Mouse (Mus musculus): ENCODE measurements around the gene Ehd1. TPM values are rescaled to one million over a fixed set of nuclear protein-coding genes. Genes with fewer than 3 reads are reported as not detected.

Gene Ehd1
- polyA plus RNA-seq, 1 experiment from 2014 or later: 85.5 TPM

- H3K4me2 ChIP-seq: no peak overlapping the region
- 82% methylated on average over 4 of the region's 4 CpGs for WGBS
- H3K4me1 ChIP-seq (replicated peaks): peaks cover 7% of the 10 kb centered on the region; the same call in 1 of the 2 replicates
- ATAC-seq (ENCODE audit: low read depth): no peak
- H3K9ac ChIP-seq: no peak overlapping the region
- H3K27ac ChIP-seq (replicated peaks): no peak overlapping the region
- no peak overlapping the region for H3K4me3 ChIP-seq
- H3K9me3 ChIP-seq: no peaks in the 10 kb centered on the region
- no peaks in the 10 kb centered on the region for H3K27me3 ChIP-seq
- peaks cover 75% of the 10 kb centered on the region for H3K36me3 ChIP-seq
Observed at GRCm38 (mm10) chr19:6299003-6299402, 22.5 kb downstream of the Ehd1 start.

GRCm38 (mm10) chr19:6299450-6300267 is 23.1 kb downstream of the Ehd1 start:
- Histone ChIP-seq H3K27me3 (no peaks in the 10 kb centered on the region), H3K4me1 (replicated peaks) (peaks cover 7% of the 10 kb centered on the region; the same call in 1 of the 2 replicates), H3K4me3 (no peak overlapping the region), H3K36me3 (peaks cover 68% of the 10 kb centered on the region), H3K9me3 (no peaks in the 10 kb centered on the region), H3K9ac (no peak overlapping the region), H3K27ac (replicated peaks) (no peak overlapping the region), H3K4me2 (no peak overlapping the region)
- no peak for ATAC-seq (ENCODE audit: low read depth)
- WGBS: 82% methylated on average over 7 of the region's 7 CpGs

- Histone ChIP-seq H3K4me1 (replicated peaks) (peaks cover 7% of the 10 kb centered on the region; the same call in 1 of the 2 replicates), H3K27ac (replicated peaks) (no peak overlapping the region), H3K4me3 (no peak overlapping the region), H3K9ac (no peak overlapping the region), H3K4me2 (no peak overlapping the region), H3K27me3 (no peaks in the 10 kb centered on the region), H3K9me3 (no peaks in the 10 kb centered on the region), H3K36me3 (peaks cover 61% of the 10 kb centered on the region)
- WGBS: 68% methylated on average over 7 of the region's 7 CpGs
- no peak for ATAC-seq (ENCODE audit: low read depth)
Observed at GRCm38 (mm10) chr19:6300402-6300841, 23.9 kb downstream of the Ehd1 start.

- WGBS: 95% methylated on average over 5 of the region's 5 CpGs
- no peak overlapping the region for H3K9ac ChIP-seq
- no peak for ATAC-seq (ENCODE audit: low read depth)
Observed at GRCm38 (mm10) chr19:6302114-6302513, 25.6 kb downstream of the Ehd1 start.

GRCm38 (mm10) chr19:6302522-6302921 is 26.0 kb downstream of the Ehd1 start:
- no peak overlapping the region for H3K9ac ChIP-seq
- H3K27ac ChIP-seq (replicated peaks): no peak overlapping the region
- H3K36me3 ChIP-seq: peaks cover 40% of the 10 kb centered on the region
- WGBS: 42% methylated on average over 4 of the region's 4 CpGs
- H3K4me3 ChIP-seq: no peak overlapping the region
- ATAC-seq (ENCODE audit: low read depth): no peak
- H3K4me1 ChIP-seq (replicated peaks): peaks cover 16% of the 10 kb centered on the region
- no peak overlapping the region for H3K4me2 ChIP-seq
- no peaks in the 10 kb centered on the region; the same call in 1 of the 2 replicates for H3K27me3 ChIP-seq
- H3K9me3 ChIP-seq: no peaks in the 10 kb centered on the region

More at GRCm38 (mm10) chr19:6302114-6302513, 25.6 kb downstream of the Ehd1 start:
- Histone ChIP-seq H3K36me3 (peaks cover 44% of the 10 kb centered on the region), H3K4me2 (no peak overlapping the region), H3K27me3 (no peaks in the 10 kb centered on the region), H3K27ac (replicated peaks) (no peak overlapping the region), H3K4me1 (replicated peaks) (peaks cover 14% of the 10 kb centered on the region), H3K4me3 (no peak overlapping the region), H3K9me3 (no peaks in the 10 kb centered on the region)

GRCm38 (mm10) chr19:6303831-6304230 is 27.3 kb downstream of the Ehd1 start:
- Histone ChIP-seq H3K9me3 (no peaks in the 10 kb centered on the region), H3K9ac (no peak overlapping the region), H3K27me3 (no peaks in the 10 kb centered on the region; the same call in 1 of the 2 replicates), H3K36me3 (peaks cover 27% of the 10 kb centered on the region), H3K4me1 (replicated peaks) (peaks cover 16% of the 10 kb centered on the region), H3K27ac (replicated peaks) (no peak overlapping the region), H3K4me3 (no peak overlapping the region), H3K4me2 (no peak overlapping the region)
- no peak for ATAC-seq (ENCODE audit: low read depth)
- 82% methylated on average over 6 of the region's 6 CpGs for WGBS

- Histone ChIP-seq H3K27me3 (no peaks in the 10 kb centered on the region; the same call in 1 of the 2 replicates), H3K9ac (0 out of 2 replicates have a peak overlapping the region, but pooled peaks have one; percentile 18), H3K9me3 (no peaks in the 10 kb centered on the region), H3K4me3 (no peak overlapping the region), H3K36me3 (peaks cover 16% of the 10 kb centered on the region), H3K4me1 (replicated peaks) (peaks cover 14% of the 10 kb centered on the region), H3K27ac (replicated peaks) (no peak overlapping the region), H3K4me2 (no peak overlapping the region)
- 27% methylated on average over 5 of the region's 5 CpGs for WGBS
- ATAC-seq (ENCODE audit: low read depth): no peak
Observed at GRCm38 (mm10) chr19:6304787-6305516, 28.4 kb downstream of the Ehd1 start.

- no peak for ATAC-seq (ENCODE audit: low read depth)
- Histone ChIP-seq H3K9ac (no peak overlapping the region; the same call in 1 of the 2 replicates), H3K4me3 (peak overlapping the region; percentile 55), H3K27ac (replicated peaks) (no peak overlapping the region), H3K9me3 (no peaks in the 10 kb centered on the region), H3K4me1 (replicated peaks) (peaks cover 10% of the 10 kb centered on the region), H3K27me3 (no peaks in the 10 kb centered on the region; the same call in 1 of the 2 replicates), H3K36me3 (peaks cover 13% of the 10 kb centered on the region), H3K4me2 (peak overlapping the region; percentile 62)
- 62% methylated on average over 8 of the region's 8 CpGs for WGBS
Observed at GRCm38 (mm10) chr19:6305517-6306115, 29.1 kb downstream of the Ehd1 start.

- Histone ChIP-seq H3K27me3 (no peaks in the 10 kb centered on the region; the same call in 1 of the 2 replicates), H3K9me3 (no peaks in the 10 kb centered on the region), H3K4me2 (peak within 1 kb of the TSS; percentile 62), H3K9ac (peak within 1 kb of the TSS; percentile 72), H3K27ac (replicated peaks) (no peak within 1 kb of the TSS; the same call in 1 of the 2 replicates), H3K36me3 (peaks cover 10% of the 10 kb centered on the region), H3K4me1 (replicated peaks) (peaks cover 10% of the 10 kb centered on the region), H3K4me3 (peak within 1 kb of the TSS; percentile 55)
- ATAC-seq (ENCODE audit: low read depth): peak; percentile 83
- WGBS: 2% methylated on average over 28 of the region's 38 CpGs
Observed at GRCm38 (mm10) chr19:6306137-6306551, 29.6 kb downstream of the Ehd1 start, which contains the start of gene Cdc42bpg. TSS of gene Cdc42bpg (plus strand) at chr19:6306456.

GRCm38 (mm10) chr19:6306586-6306985 is 30.1 kb downstream of the Ehd1 start:
- Histone ChIP-seq H3K4me2 (peak overlapping the region; percentile 62), H3K9ac (peak overlapping the region; percentile 72), H3K27ac (replicated peaks) (no peak overlapping the region), H3K27me3 (no peaks in the 10 kb centered on the region; the same call in 1 of the 2 replicates), H3K9me3 (no peaks in the 10 kb centered on the region), H3K36me3 (peaks cover 7% of the 10 kb centered on the region), H3K4me1 (replicated peaks) (peaks cover 10% of the 10 kb centered on the region), H3K4me3 (peak overlapping the region; percentile 55)
- WGBS: under 1% methylated on average over 28 of the region's 34 CpGs
- ATAC-seq (ENCODE audit: low read depth): peak; percentile 45

GRCm38 (mm10) chr19:6307733-6308531 is 31.4 kb downstream of the Ehd1 start:
- Histone ChIP-seq H3K4me3 (no peak overlapping the region), H3K27me3 (no peaks in the 10 kb centered on the region; the same call in 1 of the 2 replicates), H3K36me3 (peaks cover 4% of the 10 kb centered on the region; the same call in 1 of the 2 replicates), H3K9me3 (no peaks in the 10 kb centered on the region), H3K27ac (replicated peaks) (no peak overlapping the region), H3K4me1 (replicated peaks) (peaks cover 10% of the 10 kb centered on the region), H3K4me2 (no peak overlapping the region), H3K9ac (no peak overlapping the region)
- WGBS: 90% methylated on average over 9 of the region's 9 CpGs
- no peak for ATAC-seq (ENCODE audit: low read depth)

Data from neural tube, embryonic 13.5 days (tissue).